Mouse (Mus musculus): ENCODE measurements around the gene Duxbl2. TPM values are rescaled to one million over a fixed set of nuclear protein-coding genes. Genes with fewer than 3 reads are reported as not detected.
"Not testable (repeated sequence)": the region's sequence is repeated elsewhere in the genome, so short reads cannot be mapped to it uniquely, and the experiment has no call there.

Gene Duxbl2
- total and polyA plus RNA-seq, 3 experiments = not detected

- H3K9me3 ChIP-seq (replicated peaks); DNase-seq (ENCODE audit: low spot score); H3K27me3 ChIP-seq (ENCODE audit: insufficient read depth, low read length); H3K4me1 ChIP-seq (ENCODE audit: insufficient read depth, low read depth, low read length); ATAC-seq (ENCODE audit: extremely low read depth, insufficient number of reproducible peaks, low FRiP score, poor library complexity, severe bottlenecking); H3K4me3 ChIP-seq (ENCODE audit: low read depth, low read length); H3K36me3 ChIP-seq (replicated peaks): not testable (repeated sequence)
These were observed 55.8 kb downstream of the Duxbl2 start for GRCm38 (mm10) chr14:26173955-26174354.

- not testable (repeated sequence) for ATAC-seq (ENCODE audit: extremely low read depth, insufficient number of reproducible peaks, low FRiP score, poor library complexity, severe bottlenecking); H3K36me3 ChIP-seq (replicated peaks); H3K9me3 ChIP-seq (replicated peaks); H3K27me3 ChIP-seq (ENCODE audit: insufficient read depth, low read length); H3K4me3 ChIP-seq (ENCODE audit: low read depth, low read length); DNase-seq (ENCODE audit: low spot score); H3K4me1 ChIP-seq (ENCODE audit: insufficient read depth, low read depth, low read length)
These were observed 56.9 kb downstream of the Duxbl2 start for GRCm38 (mm10) chr14:26175028-26175427.

Other genes with a start within 250 kb of the Duxbl2 start
- not detected in 2 replicates for gene Plac9a, start 215.2 kb upstream of the Duxbl2 start, total RNA-seq (2014; fragmentation: Nextera tagmentation)
- not detected in 2 replicates for gene Plac9a, start 215.2 kb upstream of the Duxbl2 start, total RNA-seq (2017)
- gene Plac9a, start 215.2 kb upstream of the Duxbl2 start, polyA plus RNA-seq (2012) = not detected in 2 replicates
- gene Tmem254a, start 190.7 kb upstream of the Duxbl2 start, total RNA-seq (2014; fragmentation: Nextera tagmentation) = 2.9 and 6.5 TPM in 2 replicates
- gene Tmem254a, start 190.7 kb upstream of the Duxbl2 start, total RNA-seq (2017) = 1.5 and 1.6 TPM in 2 replicates
- 0.44 TPM in 2 replicates for gene Tmem254a, start 190.7 kb upstream of the Duxbl2 start, polyA plus RNA-seq (2012)
- gene Cphx1, start 180.0 kb upstream of the Duxbl2 start, total RNA-seq (2014; fragmentation: Nextera tagmentation) = not detected in 2 replicates
- 0.44 TPM in 1 of 2 replicates, not detected in the other for gene Cphx1, start 180.0 kb upstream of the Duxbl2 start, total RNA-seq (2017)
- gene Cphx1, start 180.0 kb upstream of the Duxbl2 start, polyA plus RNA-seq (2012) = not detected in 2 replicates
- not detected in 2 replicates for gene Duxbl1, start 139.8 kb upstream of the Duxbl2 start, total RNA-seq (2014; fragmentation: Nextera tagmentation)
- 0.16 TPM in 1 of 2 replicates, not detected in the other for gene Duxbl1, start 139.8 kb upstream of the Duxbl2 start, total RNA-seq (2017)
- gene Duxbl1, start 139.8 kb upstream of the Duxbl2 start, polyA plus RNA-seq (2012) = not detected in 2 replicates
- gene Gm9780, start 75.6 kb upstream of the Duxbl2 start, total RNA-seq (2014; fragmentation: Nextera tagmentation) = not detected in 2 replicates
- gene Gm9780, start 75.6 kb upstream of the Duxbl2 start, total RNA-seq (2017) = not detected in 2 replicates
- gene Gm9780, start 75.6 kb upstream of the Duxbl2 start, polyA plus RNA-seq (2012) = not detected in 2 replicates
- gene Tmem254c, start 51.0 kb upstream of the Duxbl2 start, total RNA-seq (2014; fragmentation: Nextera tagmentation) = 3.3 TPM in 1 of 2 replicates, not detected in the other
- 6.0 and 8.6 TPM in 2 replicates for gene Tmem254c, start 51.0 kb upstream of the Duxbl2 start, total RNA-seq (2017)
- 2.9 TPM in 2 replicates for gene Tmem254c, start 51.0 kb upstream of the Duxbl2 start, polyA plus RNA-seq (2012)
- not detected in 2 replicates for gene Cphx2, start 36.8 kb upstream of the Duxbl2 start, total RNA-seq (2014; fragmentation: Nextera tagmentation)
- not detected in 2 replicates for gene Cphx2, start 36.8 kb upstream of the Duxbl2 start, total RNA-seq (2017)
- not detected in 2 replicates for gene Cphx2, start 36.8 kb upstream of the Duxbl2 start, polyA plus RNA-seq (2012)
- not detected in 2 replicates for gene Cphx3, start 36.1 kb upstream of the Duxbl2 start, total RNA-seq (2014; fragmentation: Nextera tagmentation)
- not detected in 2 replicates for gene Cphx3, start 36.1 kb upstream of the Duxbl2 start, total RNA-seq (2017)
- gene Cphx3, start 36.1 kb upstream of the Duxbl2 start, polyA plus RNA-seq (2012) = not detected in 2 replicates
- not detected in 2 replicates for gene Plac9b, start 64.1 kb downstream of the Duxbl2 start, total RNA-seq (2014; fragmentation: Nextera tagmentation)
- gene Plac9b, start 64.1 kb downstream of the Duxbl2 start, total RNA-seq (2017) = 0.11 TPM in 1 of 2 replicates, not detected in the other
- gene Plac9b, start 64.1 kb downstream of the Duxbl2 start, polyA plus RNA-seq (2012) = not detected in 2 replicates
- gene Tmem254b, start 88.7 kb downstream of the Duxbl2 start, total RNA-seq (2014; fragmentation: Nextera tagmentation) = 1.5 TPM in 1 of 2 replicates, not detected in the other
- gene Tmem254b, start 88.7 kb downstream of the Duxbl2 start, total RNA-seq (2017) = 0.66 and 2.6 TPM in 2 replicates
- 0.63 TPM in 1 of 2 replicates, not detected in the other for gene Tmem254b, start 88.7 kb downstream of the Duxbl2 start, polyA plus RNA-seq (2012)
- gene Duxbl3, start 139.6 kb downstream of the Duxbl2 start, total RNA-seq (2014; fragmentation: Nextera tagmentation) = not detected in 2 replicates
- gene Duxbl3, start 139.6 kb downstream of the Duxbl2 start, total RNA-seq (2017) = 0.12 TPM in 1 of 2 replicates, not detected in the other
- gene Duxbl3, start 139.6 kb downstream of the Duxbl2 start, polyA plus RNA-seq (2012) = not detected in 2 replicates